Mouse (Mus musculus): Measurements from ENCODE around the gene Inpp5e. TPM values are rescaled to one million over a fixed set of nuclear protein-coding genes. Genes with fewer than 3 reads are reported as not detected.

Gene Inpp5e
- polyA plus RNA-seq, 1 experiment from 2014 or later, result 31.6 TPM

GRCm38 (mm10) chr2:26368572-26368971 is 40.4 kb downstream of the Inpp5e start:
- no peaks in the 10 kb centered on the region for H3K27me3 ChIP-seq
- no peak for ATAC-seq
- POLR2A ChIA-PET, result no interaction called here
- TF ChIP-seq CTCF (IDR thresholded peaks at IDR 0.05), result no peak
- CTCF ChIA-PET, result no interaction called here
- no peak for DNase-seq (ENCODE audit: low read depth, low spot score)
- in situ Hi-C loops (cut with MboI; ENCODE audit: low pct_unique_long_range_greater_than_20kb), result no loop called here

GRCm38 (mm10) chr2:26367911-26368310 is 41.1 kb downstream of the Inpp5e start:
- no peak for ATAC-seq
- in situ Hi-C loops (cut with MboI; ENCODE audit: low pct_unique_long_range_greater_than_20kb), result no loop called here
- no peak for TF ChIP-seq CTCF (IDR thresholded peaks at IDR 0.05)
- CTCF ChIA-PET, result no interaction called here
- POLR2A ChIA-PET, result no interaction called here
- DNase-seq (ENCODE audit: low read depth, low spot score), result no peak
- H3K27me3 ChIP-seq, result no peaks in the 10 kb centered on the region

- ATAC-seq, result no peak
These were observed 44.1 kb downstream of the Inpp5e start for GRCm38 (mm10) chr2:26364738-26365465.

GRCm38 (mm10) chr2:26363481-26363880 is 45.5 kb downstream of the Inpp5e start:
- H3K27me3 ChIP-seq, result no peaks in the 10 kb centered on the region

More at GRCm38 (mm10) chr2:26364738-26365465, 44.1 kb downstream of the Inpp5e start:
- ChIA-PET POLR2A (no interaction called here), CTCF (interaction anchor here (1.1 to 1.4 kb wide), 2 partner anchors 12 to 13 kb away, joined by 3 to 4 read pairs; partner anchors contain the start of gene Dnlz)
- in situ Hi-C loops (cut with MboI; ENCODE audit: low pct_unique_long_range_greater_than_20kb), result no loop called here
- H3K27me3 ChIP-seq, result no peaks in the 10 kb centered on the region
- TF ChIP-seq CTCF (IDR thresholded peaks at IDR 0.05), result no peak
- no peak for DNase-seq (ENCODE audit: low read depth, low spot score)

GRCm38 (mm10) chr2:26362991-26363390 is 46.0 kb downstream of the Inpp5e start:
- ChIA-PET CTCF (interaction anchor here (1.4 kb wide), 1 partner anchor 13 kb away, joined by 4 read pairs; no protein-coding TSS in a partner anchor), POLR2A (no interaction called here)
- no peaks in the 10 kb centered on the region for H3K27me3 ChIP-seq

More at GRCm38 (mm10) chr2:26363481-26363880, 45.5 kb downstream of the Inpp5e start:
- no peak for DNase-seq (ENCODE audit: low read depth, low spot score)
- no peak for ATAC-seq
- ChIA-PET POLR2A (no interaction called here), CTCF (interaction anchor here (1.4 kb wide), 1 partner anchor 13 kb away, joined by 4 read pairs; no protein-coding TSS in a partner anchor)
- no peak for TF ChIP-seq CTCF (IDR thresholded peaks at IDR 0.05)
- in situ Hi-C loops (cut with MboI; ENCODE audit: low pct_unique_long_range_greater_than_20kb), result no loop called here

GRCm38 (mm10) chr2:26360772-26361171 is 48.2 kb downstream of the Inpp5e start, which contains the start of gene Card9:
Gene Card9 (minus strand): TSS chr2:26360918.
- in situ Hi-C loops (cut with MboI; ENCODE audit: low pct_unique_long_range_greater_than_20kb), result no loop called here
- no peak for TF ChIP-seq CTCF (IDR thresholded peaks at IDR 0.05)
- DNase-seq (ENCODE audit: low read depth, low spot score) (no peak), ATAC-seq (no peak)
- H3K27me3 ChIP-seq, result no peaks in the 10 kb centered on the region
- ChIA-PET POLR2A (no interaction called here), CTCF (interaction anchor here (1.9 kb wide), 1 partner anchor 12 kb away, joined by 6 read pairs; no protein-coding TSS in a partner anchor)

More at GRCm38 (mm10) chr2:26362991-26363390, 46.0 kb downstream of the Inpp5e start:
- ATAC-seq (no peak), DNase-seq (ENCODE audit: low read depth, low spot score) (no peak)
- in situ Hi-C loops (cut with MboI; ENCODE audit: low pct_unique_long_range_greater_than_20kb), result no loop called here
- TF ChIP-seq CTCF (IDR thresholded peaks at IDR 0.05), result no peak

GRCm38 (mm10) chr2:26359983-26360382 is 49.0 kb downstream of the Inpp5e start:
- ATAC-seq (no peak), DNase-seq (ENCODE audit: low read depth, low spot score) (no peak)
- TF ChIP-seq CTCF (IDR thresholded peaks at IDR 0.05), result no peak
- ChIA-PET POLR2A (interaction anchor here (0.6 kb wide), 1 partner anchor 123 kb away, joined by 3 read pairs; no protein-coding TSS in a partner anchor), CTCF (interaction anchor here (0.6 kb wide), 1 partner anchor 38 kb away, joined by 3 read pairs; no protein-coding TSS in a partner anchor)
- H3K27me3 ChIP-seq, result no peaks in the 10 kb centered on the region
- in situ Hi-C loops (cut with MboI; ENCODE audit: low pct_unique_long_range_greater_than_20kb), result no loop called here

GRCm38 (mm10) chr2:26358667-26359320 is 50.2 kb downstream of the Inpp5e start:
- in situ Hi-C loops (cut with MboI; ENCODE audit: low pct_unique_long_range_greater_than_20kb), result no loop called here
- ChIA-PET POLR2A (interaction anchor here (0.6 kb wide), 1 partner anchor 900 kb away, joined by 3 read pairs; no protein-coding TSS in a partner anchor), CTCF (no interaction called here)
- DNase-seq (ENCODE audit: low read depth, low spot score) (no peak), ATAC-seq (no peak)
- TF ChIP-seq CTCF (IDR thresholded peaks at IDR 0.05), result no peak
- H3K27me3 ChIP-seq, result no peaks in the 10 kb centered on the region

GRCm38 (mm10) chr2:26357484-26357883 is 51.5 kb downstream of the Inpp5e start:
- H3K27me3 ChIP-seq, result no peaks in the 10 kb centered on the region
- in situ Hi-C loops (cut with MboI; ENCODE audit: low pct_unique_long_range_greater_than_20kb), result no loop called here
- POLR2A ChIA-PET, result no interaction called here
- CTCF ChIA-PET, result no interaction called here
- ATAC-seq (no peak), DNase-seq (ENCODE audit: low read depth, low spot score) (no peak)
- no peak for TF ChIP-seq CTCF (IDR thresholded peaks at IDR 0.05)

GRCm38 (mm10) chr2:26356678-26357077 is 52.3 kb downstream of the Inpp5e start:
- no peak for DNase-seq (ENCODE audit: low read depth, low spot score)
- ATAC-seq, result no peak
- ChIA-PET CTCF (no interaction called here), POLR2A (no interaction called here)
- TF ChIP-seq CTCF (IDR thresholded peaks at IDR 0.05), result no peak
- no peaks in the 10 kb centered on the region for H3K27me3 ChIP-seq
- in situ Hi-C loops (cut with MboI; ENCODE audit: low pct_unique_long_range_greater_than_20kb), result no loop called here

GRCm38 (mm10) chr2:26356231-26356630 is 52.8 kb downstream of the Inpp5e start:
- in situ Hi-C loops (cut with MboI; ENCODE audit: low pct_unique_long_range_greater_than_20kb), result no loop called here
- no peak for DNase-seq (ENCODE audit: low read depth, low spot score)
- TF ChIP-seq CTCF (IDR thresholded peaks at IDR 0.05), result no peak
- ChIA-PET CTCF (no interaction called here), POLR2A (no interaction called here)
- H3K27me3 ChIP-seq, result no peaks in the 10 kb centered on the region
- ATAC-seq, result no peak

All from Patski (cell line).